Mouse (Mus musculus): ENCODE measurements around the gene Foxd2.

Gene Foxd2

GRCm38 (mm10) chr4:114908829-114909601 lies at the start of gene Foxd2:
TSS of gene Foxd2 (minus strand) at chr4:114908873.
- DNase-seq (ENCODE audit: low spot score), result peak; percentile 76

- DNase-seq (ENCODE audit: low spot score), result no peak
Observed at GRCm38 (mm10) chr4:114958231-114958630, 49.6 kb upstream of the Foxd2 start.

GRCm38 (mm10) chr4:114957403-114957802 lies 48.7 kb upstream of the Foxd2 start:
- no peak for DNase-seq (ENCODE audit: low spot score)

GRCm38 (mm10) chr4:114953172-114953571 lies 44.5 kb upstream of the Foxd2 start:
- DNase-seq (ENCODE audit: low spot score), result no peak

- no peak for DNase-seq (ENCODE audit: low spot score)
Observed at GRCm38 (mm10) chr4:114947852-114948481, 39.3 kb upstream of the Foxd2 start.

DNA sequence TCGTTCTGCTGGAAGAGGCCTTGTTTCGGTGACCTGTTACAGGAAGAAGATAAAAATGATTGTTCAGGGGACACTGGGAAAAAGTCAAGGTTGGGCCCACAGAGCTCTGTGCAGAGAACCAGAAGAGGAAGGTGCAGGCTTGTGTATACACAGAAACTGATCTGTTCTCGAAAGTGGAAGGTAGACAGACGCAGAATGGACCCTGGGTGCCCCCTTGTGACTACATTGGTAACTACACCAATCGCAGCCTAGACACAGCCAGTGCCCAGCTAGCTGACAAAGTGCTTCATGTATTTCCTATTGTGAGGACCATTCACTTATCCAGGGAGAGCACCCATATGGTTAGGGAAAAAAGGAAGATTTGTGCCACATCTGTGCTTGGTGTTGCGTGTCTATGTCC lies 38.7 kb upstream of the Foxd2 start:
- peak; percentile 43 for DNase-seq (ENCODE audit: low spot score)

GRCm38 (mm10) chr4:114946416-114946815 lies 37.7 kb upstream of the Foxd2 start:
- DNase-seq (ENCODE audit: low spot score), result no peak

DNA sequence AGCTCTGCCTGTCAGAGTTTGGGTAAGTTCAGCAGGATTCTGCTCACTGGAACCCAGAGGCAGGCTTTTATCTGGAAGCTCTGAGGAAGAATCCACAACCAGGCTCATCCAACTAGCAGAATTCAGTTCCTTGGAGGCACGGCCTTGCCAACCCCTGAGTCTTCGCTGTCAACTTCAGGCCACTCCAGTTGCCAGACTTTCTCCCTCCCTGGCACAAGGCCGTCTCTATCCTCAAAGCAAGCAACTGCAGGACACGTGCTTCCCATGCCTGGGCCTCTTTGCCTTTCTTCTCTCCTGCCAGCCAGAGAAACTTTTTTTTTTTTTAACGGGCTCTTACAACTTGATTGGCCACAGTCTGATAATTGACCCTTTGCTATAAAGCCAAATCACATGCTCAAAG lies 36.3 kb upstream of the Foxd2 start:
- no peak for DNase-seq (ENCODE audit: low spot score)

- no peak for DNase-seq (ENCODE audit: low spot score)
Observed at GRCm38 (mm10) chr4:114942583-114942982, 33.9 kb upstream of the Foxd2 start.

GRCm38 (mm10) chr4:114942112-114942511 lies 33.4 kb upstream of the Foxd2 start:
- no peak for DNase-seq (ENCODE audit: low spot score)

DNA sequence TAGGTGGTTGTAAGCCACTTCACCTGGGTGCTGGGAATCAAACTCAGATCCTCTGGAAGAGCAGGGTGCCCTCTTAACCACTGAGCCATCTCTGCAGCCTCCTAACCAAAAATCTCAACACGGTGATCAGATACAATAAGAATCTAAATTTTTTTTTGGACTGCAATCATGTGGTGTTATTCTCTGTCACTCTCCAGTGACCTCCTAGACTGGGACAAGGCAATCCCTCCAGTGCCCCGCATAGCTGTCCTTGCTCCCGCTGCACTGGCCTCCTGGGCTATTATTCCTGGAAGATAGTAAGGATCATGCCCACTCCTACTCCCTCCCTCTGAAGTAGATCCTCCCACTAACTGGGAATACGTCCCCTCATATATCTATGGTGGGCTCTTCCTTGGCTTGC lies 32.6 kb upstream of the Foxd2 start:
- no peak for DNase-seq (ENCODE audit: low spot score)

DNA sequence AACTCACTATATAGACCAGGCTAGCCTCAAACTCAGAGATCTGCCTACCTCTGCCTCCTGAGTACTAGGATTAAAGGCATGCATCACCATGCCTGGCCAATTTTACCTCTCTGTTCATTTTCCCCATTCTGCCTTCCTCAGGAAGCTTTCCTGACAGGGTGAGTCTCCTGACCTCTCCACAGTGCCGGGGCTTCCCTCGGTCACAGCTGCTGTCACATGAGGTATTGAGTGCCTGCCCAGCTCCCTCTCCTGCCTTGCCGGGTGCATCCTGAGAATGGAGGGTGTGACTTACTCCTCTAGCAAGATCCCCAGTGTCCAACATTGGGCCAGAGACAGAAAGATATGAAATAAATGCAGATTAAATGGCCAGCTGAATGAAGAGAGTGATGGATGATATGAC lies 29.6 kb upstream of the Foxd2 start:
- no peak for DNase-seq (ENCODE audit: low spot score)

DNA sequence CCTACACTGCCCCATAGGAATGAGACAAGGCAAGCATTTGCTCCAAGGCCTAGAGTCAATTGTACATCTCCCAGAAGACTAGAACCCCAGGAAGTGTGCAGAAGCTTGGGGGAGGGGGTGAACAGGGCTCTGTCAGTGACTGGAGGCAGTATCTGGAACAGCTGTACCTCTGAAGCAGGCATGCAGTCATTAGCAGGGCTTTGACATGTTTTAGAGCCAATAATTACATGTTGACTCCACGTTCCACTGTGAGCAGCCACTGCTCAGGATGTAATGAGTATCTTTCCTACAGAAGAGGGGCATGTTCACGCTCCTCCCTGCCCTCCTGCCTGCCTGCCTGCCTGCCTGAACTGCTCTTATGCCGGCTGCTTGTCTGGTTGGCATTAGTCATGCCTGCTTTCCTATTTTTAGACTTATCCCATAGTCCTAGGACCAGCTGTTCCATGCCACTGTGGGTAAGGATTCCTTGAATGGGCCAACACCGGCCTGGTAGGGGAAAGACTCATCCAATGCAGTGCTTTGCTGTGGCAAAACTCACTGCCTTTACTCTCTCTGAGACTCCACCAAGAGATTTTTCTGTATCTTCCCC lies 28.9 kb upstream of the Foxd2 start:
- no peak for DNase-seq (ENCODE audit: low spot score)

GRCm38 (mm10) chr4:114934188-114934587 lies 25.5 kb upstream of the Foxd2 start:
- DNase-seq (ENCODE audit: low spot score), result no peak

DNA sequence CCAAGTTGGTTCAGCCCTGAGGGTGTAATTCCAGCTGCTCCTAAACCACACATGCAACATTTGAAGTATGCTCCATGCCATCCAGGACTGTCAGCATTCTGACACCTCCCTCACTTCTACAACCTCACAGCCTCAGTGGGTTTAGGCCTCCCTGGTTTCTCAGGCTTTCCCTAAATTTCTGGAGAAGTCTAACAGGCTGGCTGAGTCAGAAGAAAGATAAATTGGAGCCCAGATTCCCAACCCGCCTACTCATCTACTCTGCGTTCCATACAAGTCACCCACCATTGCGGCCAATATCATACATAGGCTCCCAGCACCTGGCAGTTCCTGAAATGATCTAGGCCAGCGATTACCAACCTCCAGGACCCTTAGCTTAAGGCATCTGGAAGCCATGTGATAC lies 24.1 kb upstream of the Foxd2 start:
- no peak for DNase-seq (ENCODE audit: low spot score)

DNA sequence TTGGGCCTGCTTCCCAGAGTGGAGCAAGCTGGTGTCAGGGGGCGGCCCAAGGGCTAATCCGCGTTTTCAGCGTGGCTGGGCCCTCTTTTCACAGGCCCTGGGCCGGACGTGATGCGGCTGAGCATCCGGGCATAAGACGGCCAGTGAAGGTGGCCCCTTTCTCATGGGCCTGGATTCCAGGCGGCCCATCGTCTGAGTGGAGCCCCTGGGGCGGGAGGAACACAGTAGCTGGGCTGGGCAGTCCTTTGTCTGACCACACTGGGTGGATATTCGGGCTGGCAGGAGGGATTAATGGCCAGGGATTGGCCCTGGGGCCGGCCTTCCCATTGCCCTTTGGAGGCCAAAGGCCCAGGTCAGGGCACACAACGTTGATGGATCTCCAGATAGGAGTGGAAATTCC lies 20.5 kb upstream of the Foxd2 start:
- no peak for DNase-seq (ENCODE audit: low spot score)

DNA sequence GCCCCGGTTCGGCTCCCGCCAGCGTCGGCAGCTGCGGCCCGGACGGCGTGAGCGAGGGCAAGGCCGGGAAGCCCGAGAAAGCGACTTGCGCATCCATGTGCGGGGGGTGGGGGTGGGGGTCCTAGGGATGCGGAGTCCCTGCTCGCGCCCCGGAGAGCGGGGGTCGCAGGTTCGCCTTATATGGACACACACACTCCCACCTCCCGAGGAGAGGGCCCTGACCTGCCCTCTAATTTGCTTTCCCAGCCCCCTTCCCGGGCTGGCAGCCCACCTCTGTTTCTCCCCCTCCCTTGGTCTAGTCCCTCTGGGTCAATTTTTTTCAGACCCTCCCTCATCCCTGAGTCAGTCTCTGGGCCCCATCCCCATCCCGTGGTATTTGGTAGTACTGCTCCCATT lies 17.2 kb upstream of the Foxd2 start, which contains the start of gene Foxe3:
TSS of gene Foxe3 (minus strand) at position 97 of the 396 bp plus-strand sequence.
- DNase-seq (ENCODE audit: low spot score), result no peak

DNA sequence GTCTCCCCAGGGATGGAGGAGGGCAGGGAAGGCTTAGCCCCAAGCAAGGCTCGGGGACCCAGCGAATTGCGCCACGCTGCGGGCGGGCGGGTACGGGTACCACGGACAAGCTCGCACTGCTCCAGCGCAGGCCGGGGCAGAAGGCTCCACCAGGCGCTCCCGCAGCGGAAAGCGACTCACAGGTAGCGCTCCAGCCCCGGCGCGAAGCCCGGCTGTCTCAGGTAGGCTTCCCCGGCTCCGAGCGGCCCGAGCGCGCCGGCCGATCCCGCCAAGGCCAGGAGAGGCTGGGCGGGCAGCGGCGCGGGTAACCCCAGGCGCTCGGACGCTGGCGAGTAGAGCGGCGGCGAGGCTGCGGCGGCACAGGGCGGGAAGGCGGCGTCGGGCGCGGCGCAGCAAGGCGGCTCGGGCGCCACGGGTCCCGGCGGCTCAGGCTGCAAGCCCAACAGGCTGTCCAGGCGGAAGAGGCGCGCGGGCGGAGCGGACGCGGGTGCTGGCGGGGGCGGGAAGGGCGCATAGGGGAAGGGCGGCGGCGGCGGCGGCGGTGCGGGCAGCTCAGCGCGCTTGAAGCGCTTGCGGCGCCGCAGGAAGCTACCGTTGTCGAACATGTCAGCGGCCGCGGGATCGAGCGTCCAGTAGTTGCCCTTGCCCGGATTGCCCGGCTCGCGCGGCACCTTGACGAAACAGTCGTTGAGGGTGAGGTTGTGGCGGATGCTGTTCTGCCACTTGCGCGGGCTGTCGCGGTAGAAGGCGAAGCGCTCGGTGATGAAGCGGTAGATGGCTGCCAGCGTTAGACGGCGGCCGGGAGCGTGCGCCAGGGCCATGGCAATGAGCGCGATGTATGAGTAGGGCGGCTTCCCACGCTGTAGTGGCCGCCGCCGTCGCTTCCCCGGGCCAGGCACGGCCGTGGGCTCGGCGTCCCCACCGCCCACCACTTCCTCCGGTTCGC lies 16.6 kb upstream of the Foxd2 start:
- DNase-seq (ENCODE audit: low spot score), result no peak

- no peak for DNase-seq (ENCODE audit: low spot score)
Observed at GRCm38 (mm10) chr4:114917091-114917490, 8.4 kb upstream of the Foxd2 start.

- DNase-seq (ENCODE audit: low spot score), result no peak
Observed at GRCm38 (mm10) chr4:114916056-114916455, 7.4 kb upstream of the Foxd2 start.

- no peak for DNase-seq (ENCODE audit: low spot score)
Observed at GRCm38 (mm10) chr4:114913594-114913962, 4.9 kb upstream of the Foxd2 start.
